Mouse (Mus musculus) midbrain, embryonic 12.5 days (tissue): ENCODE data around the gene Anks1. TPM values are rescaled to one million over a fixed set of nuclear protein-coding genes. Genes with fewer than 3 reads are reported as not detected.

Experiments
- ATAC-seq: fragments of 200-750 bp; cut with Nextera tagmentation; 2 replicates; pipeline ENCODE4 v1.8.0; 2017; ENCODE audit warnings: low read depth, moderate TSS enrichment, moderate library complexity; ENCODE audit not compliant: low FRiP score
- H3K27ac ChIP-seq: fragments of 300-500 bp; sonication (generic); replicated peaks from 2 replicates; pipeline ENCODE4 v1.5.1; 2016; ENCODE audit warnings: mild to moderate bottlenecking
- H3K27me3 ChIP-seq: fragments of 300-500 bp; sonication (generic); 2 replicates; pipeline ENCODE4 v1.6.1; 2016; ENCODE audit warnings: mild to moderate bottlenecking
- H3K36me3 ChIP-seq: fragments of 300-500 bp; sonication (generic); 2 replicates; pipeline ENCODE4 v1.6.1; 2016
- H3K4me1 ChIP-seq: fragments of 300-500 bp; sonication (generic); 2 replicates; pipeline ENCODE4 v1.6.1; 2016
- H3K4me2 ChIP-seq: fragments of 300-500 bp; sonication (generic); replicated peaks from 2 replicates; pipeline ENCODE4 v1.6.1; 2016; ENCODE audit warnings: mild to moderate bottlenecking, moderate library complexity
- H3K4me3 ChIP-seq: fragments of 300-500 bp; sonication (generic); 2 replicates; pipeline ENCODE4 v1.5.1; 2016; ENCODE audit warnings: mild to moderate bottlenecking
- H3K9ac ChIP-seq: fragments of 300-500 bp; sonication (generic); replicated peaks from 2 replicates; pipeline ENCODE4 v1.6.1; 2016; ENCODE audit warnings: mild to moderate bottlenecking, moderate library complexity
- H3K9me3 ChIP-seq: fragments of 300-500 bp; sonication (generic); 2 replicates; pipeline ENCODE4 v1.6.1; 2016; ENCODE audit warnings: mild to moderate bottlenecking
- WGBS: fragments of 180-500 bp; shearing (Covaris S2); methylation state at CpG from one replicate; pipeline ENCODE4 v1.1.7; 2016; 5-methylcytosine and 5-hydroxymethylcytosine counted together
- polyA plus RNA-seq: library from polyadenylated mRNA; unstranded; fragments of >200 nt; fragmentation: Nextera tagmentation; extraction: Ambion mirVana; gene quantifications from 2 replicates; pipeline ENCODE4 v1.2.1, GENCODE M21; 2016

Anks1 gene
- 60.7 and 64.8 TPM in 2 replicates for polyA plus RNA-seq

DNA sequence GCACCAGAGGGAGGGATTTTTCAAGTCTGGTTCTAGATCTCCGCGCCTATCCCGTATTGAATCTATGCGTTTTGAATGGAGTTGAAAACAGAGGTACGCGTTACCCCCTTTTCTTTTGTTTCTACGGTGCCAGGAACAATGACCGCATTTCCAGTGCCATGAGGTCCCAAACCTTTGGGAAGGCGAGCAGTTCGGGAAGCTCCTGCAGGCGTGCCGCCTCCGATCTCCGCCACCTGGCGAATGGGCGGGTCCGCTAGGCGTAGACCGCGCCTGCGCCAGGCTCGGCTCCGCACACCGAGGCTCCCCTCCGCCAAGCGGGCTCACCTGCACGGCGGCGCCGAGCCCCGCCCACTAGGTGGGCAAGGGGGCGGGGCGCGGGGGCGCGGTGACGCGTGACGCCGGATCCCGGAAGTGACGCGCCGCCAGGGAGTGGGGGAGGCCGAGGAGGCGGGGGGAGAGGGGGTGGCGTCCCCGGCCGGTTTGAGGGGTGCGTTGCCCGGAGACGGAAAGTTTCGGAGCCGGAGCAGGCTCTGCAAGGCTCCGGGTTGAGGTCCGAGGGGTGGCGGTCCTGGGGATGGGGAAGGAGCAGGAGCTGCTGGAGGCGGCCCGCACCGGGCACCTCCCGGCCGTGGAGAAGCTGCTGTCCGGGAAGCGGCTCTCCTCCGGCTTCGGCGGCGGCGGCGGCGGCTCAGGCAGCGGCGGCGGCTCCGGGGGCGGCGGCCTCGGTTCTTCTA is at the start of gene Anks1:
Gene Anks1, plus strand, starts transcription at position 419 of the 734 bp plus-strand sequence.
- H3K36me3 ChIP-seq: peaks cover 9% of the 10 kb centered on the region
- H3K9me3 ChIP-seq: no peaks in the 10 kb centered on the region
- 0 out of 2 replicates have a peak, but pooled peaks cover 3% of the 10 kb centered on the region for H3K27me3 ChIP-seq
- H3K4me1 ChIP-seq: peaks cover 33% of the 10 kb centered on the region
- peak; percentile 85 for ATAC-seq
- under 1% methylated on average over 77 of the region's 78 CpGs for WGBS
- H3K4me2 ChIP-seq: peak within 1 kb of the TSS; percentile 93
- H3K27ac ChIP-seq: peak within 1 kb of the TSS; percentile 76
- H3K4me3 ChIP-seq: peak within 1 kb of the TSS; percentile 96
- H3K9ac ChIP-seq: peak within 1 kb of the TSS; percentile 91

DNA sequence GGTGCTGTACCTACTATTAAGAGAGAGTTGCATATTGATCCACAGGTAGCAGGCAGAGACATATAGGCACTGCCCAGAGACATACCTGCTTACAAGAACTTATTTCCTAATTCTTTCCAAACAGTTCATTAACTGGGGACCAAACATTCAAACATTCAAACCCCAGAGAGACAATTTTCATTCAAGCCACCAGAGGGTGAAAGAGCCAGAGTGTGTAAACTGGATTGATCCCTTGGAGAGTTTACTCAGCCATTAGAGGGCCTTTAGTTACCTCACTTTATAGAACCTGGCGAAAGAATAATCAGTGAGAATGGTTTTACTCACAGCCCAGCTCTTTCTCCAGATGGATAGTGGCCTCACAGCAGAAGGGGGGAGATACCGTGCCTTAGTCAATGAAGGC is 43.6 kb upstream of the Anks1 start:
- H3K27me3 ChIP-seq: no peaks in the 10 kb centered on the region
- WGBS: 80% methylated on average over 2 of the region's 2 CpGs
- no peak overlapping the region for H3K9ac ChIP-seq
- no peaks in the 10 kb centered on the region for H3K36me3 ChIP-seq
- H3K4me1 ChIP-seq: no peaks in the 10 kb centered on the region
- no peaks in the 10 kb centered on the region for H3K9me3 ChIP-seq
- ATAC-seq: no peak
- H3K4me2 ChIP-seq: no peak overlapping the region
- no peak overlapping the region for H3K27ac ChIP-seq
- H3K4me3 ChIP-seq: no peak overlapping the region

GRCm38 (mm10) chr17:27866737-27867136 is 42.4 kb upstream of the Anks1 start:
- 94% methylated on average over 4 of the region's 4 CpGs for WGBS
- H3K9me3 ChIP-seq: no peaks in the 10 kb centered on the region
- no peak for ATAC-seq

DNA sequence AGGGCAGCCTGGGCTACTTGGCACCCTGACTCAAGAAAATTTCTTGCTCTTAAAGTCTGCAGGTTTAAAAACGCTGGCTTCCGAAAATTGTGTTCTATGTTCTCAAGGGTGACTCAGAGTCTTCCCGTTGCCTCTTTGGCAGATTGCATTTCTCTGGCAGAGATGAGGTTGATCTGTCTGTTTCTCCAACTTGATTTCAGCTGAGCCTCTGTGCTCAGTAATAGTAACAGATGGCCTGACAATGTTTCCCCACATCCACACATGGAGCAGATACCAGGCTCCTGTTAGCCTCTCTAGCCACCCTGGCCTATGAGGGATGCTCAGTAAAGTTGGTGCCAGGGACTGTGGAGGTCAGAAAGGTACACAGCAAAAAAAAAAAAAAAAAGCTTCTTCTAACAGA is 37.3 kb upstream of the Anks1 start:
- Histone ChIP-seq H3K4me1 (no peaks in the 10 kb centered on the region), H3K4me3 (no peak overlapping the region), H3K9me3 (no peaks in the 10 kb centered on the region), H3K36me3 (no peaks in the 10 kb centered on the region; the same call in 1 of the 2 replicates), H3K4me2 (no peak overlapping the region), H3K27ac (no peak overlapping the region), H3K9ac (no peak overlapping the region), H3K27me3 (no peaks in the 10 kb centered on the region)
- no peak for ATAC-seq
- WGBS: 96% methylated on average over 3 of the region's 3 CpGs

More at GRCm38 (mm10) chr17:27866737-27867136, 42.4 kb upstream of the Anks1 start:
- no peaks in the 10 kb centered on the region for H3K4me1 ChIP-seq
- no peaks in the 10 kb centered on the region for H3K27me3 ChIP-seq
- no peak overlapping the region for H3K27ac ChIP-seq
- no peak overlapping the region for H3K4me3 ChIP-seq
- H3K4me2 ChIP-seq: no peak overlapping the region
- H3K9ac ChIP-seq: no peak overlapping the region
- no peaks in the 10 kb centered on the region for H3K36me3 ChIP-seq

GRCm38 (mm10) chr17:27873583-27873982 is 35.5 kb upstream of the Anks1 start:
- no peak overlapping the region for H3K4me2 ChIP-seq
- no peak overlapping the region for H3K9ac ChIP-seq
- ATAC-seq: no peak
- no peak overlapping the region for H3K4me3 ChIP-seq
- H3K27ac ChIP-seq: no peak overlapping the region
- H3K27me3 ChIP-seq: no peaks in the 10 kb centered on the region
- no peaks in the 10 kb centered on the region; the same call in 1 of the 2 replicates for H3K36me3 ChIP-seq
- 87% methylated on average over 3 of the region's 3 CpGs for WGBS
- H3K4me1 ChIP-seq: no peaks in the 10 kb centered on the region
- H3K9me3 ChIP-seq: no peaks in the 10 kb centered on the region

DNA sequence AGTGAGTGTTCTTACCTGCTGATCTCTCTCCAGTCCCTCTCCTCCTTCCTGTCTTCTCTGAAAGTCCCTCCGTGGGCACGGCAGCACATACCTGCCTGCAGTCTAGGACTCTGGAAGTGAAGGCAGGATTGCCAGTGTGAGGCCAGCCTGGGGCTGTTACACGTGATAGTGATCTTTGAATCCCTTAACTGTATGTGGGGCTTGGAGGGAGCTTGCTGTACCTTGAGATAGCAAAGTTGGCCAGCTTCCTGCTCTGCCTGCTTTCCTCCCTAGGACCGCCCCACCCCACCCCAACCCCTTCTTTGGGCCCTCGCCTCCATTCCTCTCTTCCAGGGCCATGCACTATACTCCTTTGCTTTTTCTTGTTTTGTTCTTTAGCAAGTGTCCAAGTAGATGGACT is 34.6 kb upstream of the Anks1 start:
- H3K4me3 ChIP-seq: no peak overlapping the region
- ATAC-seq: no peak
- no peaks in the 10 kb centered on the region for H3K27me3 ChIP-seq
- no peak overlapping the region for H3K4me2 ChIP-seq
- H3K9ac ChIP-seq: no peak overlapping the region
- H3K9me3 ChIP-seq: no peaks in the 10 kb centered on the region
- peaks cover 6% of the 10 kb centered on the region for H3K36me3 ChIP-seq
- no peaks in the 10 kb centered on the region for H3K4me1 ChIP-seq
- H3K27ac ChIP-seq: no peak overlapping the region
- WGBS: 82% methylated on average over 5 of the region's 5 CpGs

DNA sequence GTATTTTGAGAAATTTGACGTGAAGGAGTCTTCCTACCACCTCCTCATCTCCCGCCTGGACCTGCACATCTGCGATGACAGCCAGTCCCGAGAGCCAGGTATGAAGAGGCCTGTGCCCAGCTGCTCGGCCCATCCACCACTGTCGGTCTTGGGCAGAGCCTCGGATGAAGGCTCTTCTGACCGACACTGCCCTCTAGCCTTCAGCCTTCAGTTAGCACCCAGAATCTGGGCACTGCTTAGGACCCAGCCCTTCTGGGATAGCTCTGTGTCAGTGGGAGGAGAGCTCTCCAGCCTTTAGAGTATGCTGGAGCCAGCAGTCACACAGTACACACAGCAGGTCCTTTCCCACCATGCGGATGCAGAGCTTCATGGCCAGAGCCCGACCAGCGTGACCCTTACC is 27.6 kb upstream of the Anks1 start:
- no peak overlapping the region for H3K27ac ChIP-seq
- H3K9me3 ChIP-seq: no peaks in the 10 kb centered on the region
- 67% methylated on average over 11 of the region's 11 CpGs for WGBS
- H3K9ac ChIP-seq: 0 out of 2 replicates have a peak overlapping the region, but pooled peaks have one; percentile 1
- ATAC-seq: no peak
- H3K36me3 ChIP-seq: peaks cover 66% of the 10 kb centered on the region
- H3K4me2 ChIP-seq: no peak overlapping the region
- H3K4me3 ChIP-seq: no peak overlapping the region
- H3K4me1 ChIP-seq: no peaks in the 10 kb centered on the region
- no peaks in the 10 kb centered on the region for H3K27me3 ChIP-seq

- ATAC-seq: no peak
- H3K4me1 ChIP-seq: no peaks in the 10 kb centered on the region
- no peaks in the 10 kb centered on the region for H3K9me3 ChIP-seq
- H3K9ac ChIP-seq: no peak overlapping the region
- WGBS: 90% methylated on average over 8 of the region's 8 CpGs
- no peak overlapping the region for H3K4me2 ChIP-seq
- peaks cover 80% of the 10 kb centered on the region for H3K36me3 ChIP-seq
- no peak overlapping the region for H3K4me3 ChIP-seq
- H3K27me3 ChIP-seq: no peaks in the 10 kb centered on the region
- no peak overlapping the region for H3K27ac ChIP-seq
These were observed 26.0 kb upstream of the Anks1 start for GRCm38 (mm10) chr17:27883129-27883528.

GRCm38 (mm10) chr17:27883994-27884393 is 25.1 kb upstream of the Anks1 start:
- WGBS: 94% methylated on average over 6 of the region's 6 CpGs
- H3K27me3 ChIP-seq: no peaks in the 10 kb centered on the region
- no peak overlapping the region for H3K27ac ChIP-seq
- no peaks in the 10 kb centered on the region for H3K9me3 ChIP-seq
- peaks cover 78% of the 10 kb centered on the region for H3K36me3 ChIP-seq
- no peak overlapping the region for H3K9ac ChIP-seq
- H3K4me1 ChIP-seq: no peaks in the 10 kb centered on the region
- no peak overlapping the region for H3K4me3 ChIP-seq
- no peak for ATAC-seq
- H3K4me2 ChIP-seq: no peak overlapping the region

- ATAC-seq: no peak
- no peak overlapping the region for H3K4me3 ChIP-seq
- H3K4me2 ChIP-seq: no peak overlapping the region
- peaks cover 54% of the 10 kb centered on the region for H3K36me3 ChIP-seq
- no peaks in the 10 kb centered on the region for H3K9me3 ChIP-seq
- H3K27me3 ChIP-seq: no peaks in the 10 kb centered on the region
- no peak overlapping the region for H3K9ac ChIP-seq
- no peak overlapping the region for H3K27ac ChIP-seq
- no peaks in the 10 kb centered on the region for H3K4me1 ChIP-seq
- 84% methylated on average over 19 of the region's 19 CpGs for WGBS
These were observed 22.5 kb upstream of the Anks1 start for GRCm38 (mm10) chr17:27886499-27887210.

DNA sequence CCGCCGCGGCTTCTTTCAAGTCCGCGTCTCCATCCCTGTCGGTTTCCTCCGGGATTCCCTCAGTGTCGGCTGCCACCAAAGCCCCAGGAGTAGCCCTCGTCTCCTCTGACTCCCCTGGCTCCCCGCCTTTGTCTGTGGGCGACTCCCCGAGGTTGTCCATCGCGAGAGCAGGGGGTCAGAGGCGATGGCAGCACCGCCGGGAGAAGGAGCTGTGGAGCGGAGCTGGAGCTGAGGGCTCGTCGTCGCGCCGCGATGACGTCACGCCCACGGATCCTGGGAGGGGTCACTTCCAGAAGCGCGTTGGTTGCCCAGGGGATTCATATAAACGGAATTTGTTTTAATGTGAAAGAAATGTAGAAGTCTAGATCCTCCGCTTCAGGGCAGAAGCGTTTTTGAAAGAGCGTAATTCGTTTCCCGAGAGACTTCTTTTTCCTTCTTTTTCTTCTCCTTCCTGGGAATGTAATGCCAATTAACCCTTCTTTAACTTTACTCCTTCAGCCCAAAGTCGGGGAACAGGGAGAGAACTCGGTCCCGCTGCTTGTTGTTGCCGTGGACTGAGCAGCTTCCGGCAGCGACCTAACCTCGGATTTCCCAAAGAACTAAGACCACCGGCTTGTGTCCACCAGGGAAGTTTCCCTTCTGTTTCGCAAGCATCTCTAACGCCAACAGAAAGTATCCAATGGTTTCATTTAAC is 1.4 kb upstream of the Anks1 start:
- Histone ChIP-seq H3K4me1 (peaks cover 33% of the 10 kb centered on the region), H3K4me2 (peak overlapping the region; percentile 93), H3K36me3 (peaks cover 22% of the 10 kb centered on the region), H3K27ac (peak overlapping the region; percentile 64), H3K4me3 (peak overlapping the region; percentile 96), H3K9ac (peak overlapping the region; percentile 91), H3K27me3 (0 out of 2 replicates have a peak, but pooled peaks cover 3% of the 10 kb centered on the region), H3K9me3 (no peaks in the 10 kb centered on the region)
- ATAC-seq: 0 out of 2 replicates have a peak, but pooled peaks have one; percentile 47
- under 1% methylated on average over 45 of the region's 45 CpGs for WGBS
